Mouse (Mus musculus) testis, adult 2 months (tissue): ENCODE measurements at regions not wholly inside any gene's neighbourhood (a gene's known extent, or its start where the extent isn't known, plus 50 kb on each side); places are given as distances from the start of the nearest gene placed in this dataset.

Experiments
- H3K27ac ChIP-seq: fragments of 200-500 bp; 2 replicates; pipeline ENCODE4 v1.5.1; 2012; ENCODE audit warnings: low read depth, low read length; ENCODE audit not compliant: control insufficient read depth, insufficient read depth
- H3K27me3 ChIP-seq: fragments of 200-500 bp; 2 replicates; pipeline ENCODE4 v1.6.1; 2012; ENCODE audit warnings: mild to moderate bottlenecking, low read length, moderate library complexity; ENCODE audit not compliant: control insufficient read depth, insufficient read depth
- H3K36me3 ChIP-seq: fragments of 200-500 bp; 2 replicates; pipeline ENCODE4 v1.6.1; 2012; ENCODE audit warnings: mild to moderate bottlenecking, low read length; ENCODE audit not compliant: control insufficient read depth, insufficient read depth
- H3K4me1 ChIP-seq: fragments of 200-500 bp; 2 replicates; pipeline ENCODE4 v1.6.1; 2012; ENCODE audit warnings: low read length; ENCODE audit not compliant: control insufficient read depth, insufficient read depth
- H3K4me3 ChIP-seq: fragments of 200-500 bp; 2 replicates; pipeline ENCODE4 v1.5.1; 2012; ENCODE audit warnings: low read depth, mild to moderate bottlenecking, low read length, moderate library complexity, mixed read lengths; ENCODE audit not compliant: control insufficient read depth
- CTCF ChIP-seq: fragments of 200-500 bp; IDR thresholded peaks from 2 replicates; pipeline ENCODE4 v1.5.1; 2012; ENCODE audit warnings: low read depth, mild to moderate bottlenecking, inconsistent platforms, low read length, moderate library complexity; ENCODE audit not compliant: control insufficient read depth, insufficient read depth, insufficient replicate concordance
- POLR2A ChIP-seq: fragments of 200-500 bp; IDR thresholded peaks from 2 replicates; pipeline ENCODE4 v1.6.1; 2012; ENCODE audit warnings: low read depth, mild to moderate bottlenecking, inconsistent platforms, low read length, moderate library complexity; ENCODE audit not compliant: control insufficient read depth

DNA sequence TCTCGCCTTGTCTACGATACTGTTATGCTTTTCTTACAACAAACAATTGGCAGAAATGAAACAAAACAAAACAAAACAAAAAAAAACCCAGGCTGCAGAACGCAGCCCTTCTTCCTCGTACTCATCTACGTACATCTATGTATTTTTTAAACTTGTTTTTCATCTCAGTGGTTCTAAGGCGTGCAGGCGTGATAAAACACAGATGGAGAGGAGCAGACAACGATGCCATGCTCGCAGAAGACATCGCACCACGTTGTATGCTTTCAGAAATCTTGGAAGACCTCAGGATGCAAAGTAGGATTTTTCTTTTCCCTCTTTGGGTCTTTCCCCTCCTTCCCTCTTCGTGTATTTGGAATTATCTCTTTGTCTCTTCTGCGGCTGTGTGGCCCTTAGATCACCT is 142.5 kb upstream of the Zfp703 start:
- Histone ChIP-seq H3K27me3 (no peaks in the 10 kb centered on the region), H3K36me3 (no peaks in the 10 kb centered on the region), H3K4me1 (no peaks in the 10 kb centered on the region), H3K4me3 (no peak overlapping the region), H3K27ac (no peak overlapping the region)
- TF ChIP-seq POLR2A (no peak), CTCF (no peak)

DNA sequence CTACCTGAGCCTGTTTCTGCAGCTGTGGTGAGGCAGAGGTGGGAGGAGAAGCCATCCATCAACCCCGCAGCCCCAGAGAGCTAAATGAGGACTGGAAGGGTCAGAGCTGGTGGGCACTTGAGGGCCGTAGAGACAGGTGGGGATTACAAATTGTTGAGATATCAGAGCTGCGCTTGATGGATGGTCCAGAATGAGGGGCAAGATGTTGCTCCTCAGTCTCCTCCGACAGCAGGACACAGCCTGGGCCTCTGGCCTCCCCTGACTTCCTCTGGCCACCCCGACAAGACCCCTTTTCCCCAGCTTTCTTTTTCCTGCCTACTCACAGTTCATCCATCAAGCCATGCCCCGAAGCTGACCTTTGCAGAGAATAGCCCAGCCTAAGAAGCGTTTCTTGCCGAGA is 142.0 kb upstream of the Zfp703 start:
- TF ChIP-seq POLR2A: no peak
- TF ChIP-seq CTCF: no peak
- Histone ChIP-seq H3K4me3 (no peak overlapping the region), H3K36me3 (no peaks in the 10 kb centered on the region), H3K27me3 (no peaks in the 10 kb centered on the region), H3K4me1 (no peaks in the 10 kb centered on the region), H3K27ac (no peak overlapping the region)

DNA sequence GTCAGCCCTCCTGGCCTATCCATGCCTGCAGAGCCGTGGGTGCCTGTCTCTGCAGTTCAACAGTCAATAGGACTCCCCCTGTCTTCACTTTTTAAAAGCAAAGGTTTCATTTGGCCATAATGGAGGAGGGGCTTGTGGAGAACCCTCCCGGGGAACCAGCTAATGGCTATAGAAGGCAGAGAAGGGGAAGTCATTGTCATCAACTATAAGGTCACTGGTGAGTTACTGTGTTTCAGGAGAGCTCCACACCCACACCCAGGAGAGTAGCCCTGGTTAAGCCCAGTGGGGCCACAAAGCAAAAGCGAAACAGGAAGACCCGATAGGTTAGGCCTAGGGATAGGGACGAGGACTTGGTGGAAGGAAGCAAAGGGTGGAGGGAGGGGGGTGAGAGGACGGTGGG is 141.5 kb upstream of the Zfp703 start:
- Histone ChIP-seq H3K27ac (no peak overlapping the region), H3K27me3 (no peaks in the 10 kb centered on the region), H3K4me1 (no peaks in the 10 kb centered on the region), H3K36me3 (no peaks in the 10 kb centered on the region), H3K4me3 (no peak overlapping the region)
- TF ChIP-seq CTCF (no peak), POLR2A (no peak)

DNA sequence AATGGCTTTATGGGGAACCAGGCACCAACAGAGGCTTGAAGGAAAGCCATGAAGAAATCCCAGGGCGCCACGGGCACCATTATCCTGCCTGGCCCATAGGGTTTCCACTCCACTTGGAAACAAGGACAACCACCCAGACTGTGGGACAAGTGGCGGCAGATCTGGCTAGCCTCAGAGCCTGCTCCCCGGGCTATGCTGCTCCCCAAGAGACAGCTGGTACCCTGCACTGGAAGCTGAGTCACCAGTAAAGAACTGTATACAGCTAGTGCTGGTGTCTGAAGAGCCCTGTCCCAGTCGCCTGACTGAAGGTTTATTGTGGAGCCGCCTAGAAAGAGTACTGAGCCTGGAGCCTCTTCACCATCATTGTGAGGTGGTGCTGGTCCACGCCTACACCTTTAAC is 140.6 kb upstream of the Zfp703 start:
- no peak overlapping the region for H3K4me3 ChIP-seq
- no peak overlapping the region for H3K27ac ChIP-seq
- no peaks in the 10 kb centered on the region for H3K36me3 ChIP-seq
- H3K4me1 ChIP-seq: no peaks in the 10 kb centered on the region
- no peak for TF ChIP-seq CTCF
- no peak for TF ChIP-seq POLR2A
- H3K27me3 ChIP-seq: no peaks in the 10 kb centered on the region

DNA sequence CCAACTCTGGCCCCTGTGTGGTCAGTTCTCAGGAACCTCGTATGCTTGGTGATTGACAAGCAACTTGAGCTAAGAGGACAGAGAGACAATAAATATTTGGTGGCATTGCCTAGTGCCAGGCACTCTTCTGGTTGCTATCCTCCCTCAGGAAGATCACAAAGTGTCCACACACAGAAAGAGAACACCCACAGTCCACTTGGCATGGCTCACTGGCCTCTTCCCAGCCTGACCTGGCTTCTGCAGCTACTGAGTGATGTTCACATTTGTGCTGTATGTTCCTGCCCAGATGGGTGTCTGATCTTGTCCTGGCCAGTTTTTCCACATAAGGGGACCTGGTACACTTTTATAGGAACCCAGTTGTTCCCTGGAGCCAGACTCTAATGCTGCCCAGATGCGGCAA is 136.8 kb upstream of the Zfp703 start:
- Histone ChIP-seq H3K36me3 (no peaks in the 10 kb centered on the region), H3K4me3 (no peak overlapping the region), H3K27ac (no peak overlapping the region), H3K27me3 (no peaks in the 10 kb centered on the region), H3K4me1 (no peaks in the 10 kb centered on the region)
- TF ChIP-seq POLR2A (no peak), CTCF (no peak)

DNA sequence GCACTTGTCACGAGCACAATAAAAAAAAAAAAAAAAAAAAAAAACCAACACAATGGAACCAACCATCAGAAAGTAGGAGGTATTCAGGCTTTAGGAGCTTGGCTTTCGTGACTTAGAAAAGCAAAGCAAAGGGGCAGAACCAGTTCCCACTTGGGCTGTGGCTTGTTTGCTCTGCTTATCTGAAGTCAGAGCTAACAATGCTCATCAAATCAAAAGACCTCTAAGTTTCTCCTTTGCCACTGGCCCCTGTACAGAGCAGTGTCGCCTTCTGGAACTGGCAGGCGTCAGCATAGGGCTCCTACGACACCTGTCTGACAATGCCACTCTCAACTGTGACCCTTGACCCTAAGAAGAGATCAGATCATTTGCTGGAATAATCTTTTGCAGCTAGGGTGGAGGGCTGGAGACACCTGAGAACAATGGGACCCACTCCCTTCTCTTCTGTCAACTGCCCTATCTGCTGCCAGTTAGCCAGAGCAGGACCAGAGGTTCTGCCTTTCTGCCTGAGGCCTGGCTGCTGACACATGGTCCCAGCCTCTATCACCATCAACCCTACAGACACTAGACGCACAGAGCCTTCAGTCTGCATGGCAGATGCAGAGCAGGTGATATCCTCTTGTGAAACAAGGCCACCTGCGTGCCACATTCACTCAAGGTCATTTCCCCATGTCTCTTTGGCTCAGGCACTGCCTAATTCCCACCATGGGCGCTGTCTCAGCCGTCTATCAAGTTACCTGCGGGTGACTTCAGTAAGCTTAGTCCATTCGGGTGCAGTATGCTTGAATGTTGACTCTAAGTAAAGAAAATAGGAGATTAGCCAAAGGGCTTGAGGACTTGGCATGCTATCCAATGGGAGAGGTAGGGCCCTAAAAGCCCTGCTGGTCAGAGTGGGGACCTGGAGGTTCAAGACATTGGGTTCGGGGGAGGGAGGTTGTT is 136.1 kb upstream of the Zfp703 start:
- Histone ChIP-seq H3K27ac (no peak overlapping the region), H3K27me3 (no peaks in the 10 kb centered on the region), H3K4me3 (no peak overlapping the region), H3K36me3 (no peaks in the 10 kb centered on the region), H3K4me1 (peaks cover 1% of the 10 kb centered on the region; the same call in 1 of the 2 replicates)
- TF ChIP-seq POLR2A: no peak

DNA sequence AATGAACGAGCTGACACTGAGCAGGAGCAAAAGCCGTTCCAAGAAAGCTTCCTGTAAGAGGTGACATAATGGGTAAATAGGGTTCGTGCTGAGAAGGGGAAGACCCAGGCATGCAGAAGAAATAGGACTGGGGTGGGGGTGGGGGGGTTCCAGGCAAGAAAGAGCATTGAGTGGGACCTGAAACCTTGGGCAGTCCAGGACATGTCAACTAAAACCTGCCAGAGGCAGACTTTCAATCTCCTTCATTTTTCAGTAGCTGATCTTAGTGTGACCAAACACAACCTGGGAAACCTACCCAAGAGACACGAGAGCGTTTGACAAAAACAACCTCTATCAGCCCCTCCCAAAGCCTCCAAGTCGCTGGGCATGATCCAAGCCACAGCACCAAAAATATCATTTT is 133.4 kb upstream of the Zfp703 start:
- Histone ChIP-seq H3K36me3 (no peaks in the 10 kb centered on the region), H3K4me3 (no peak overlapping the region), H3K4me1 (peaks cover 8% of the 10 kb centered on the region), H3K27ac (no peak overlapping the region), H3K27me3 (no peaks in the 10 kb centered on the region)
- TF ChIP-seq CTCF (no peak), POLR2A (no peak)
